Mouse (Mus musculus): ENCODE data around the gene Map3k7. TPM values are rescaled to one million over a fixed set of nuclear protein-coding genes. Genes with fewer than 3 reads are reported as not detected.

The Map3k7 gene
- 10 to 100 TPM; 48.8 to 52.5 TPM for polyA plus RNA-seq (2017; shearing (Covaris generic))

DNA sequence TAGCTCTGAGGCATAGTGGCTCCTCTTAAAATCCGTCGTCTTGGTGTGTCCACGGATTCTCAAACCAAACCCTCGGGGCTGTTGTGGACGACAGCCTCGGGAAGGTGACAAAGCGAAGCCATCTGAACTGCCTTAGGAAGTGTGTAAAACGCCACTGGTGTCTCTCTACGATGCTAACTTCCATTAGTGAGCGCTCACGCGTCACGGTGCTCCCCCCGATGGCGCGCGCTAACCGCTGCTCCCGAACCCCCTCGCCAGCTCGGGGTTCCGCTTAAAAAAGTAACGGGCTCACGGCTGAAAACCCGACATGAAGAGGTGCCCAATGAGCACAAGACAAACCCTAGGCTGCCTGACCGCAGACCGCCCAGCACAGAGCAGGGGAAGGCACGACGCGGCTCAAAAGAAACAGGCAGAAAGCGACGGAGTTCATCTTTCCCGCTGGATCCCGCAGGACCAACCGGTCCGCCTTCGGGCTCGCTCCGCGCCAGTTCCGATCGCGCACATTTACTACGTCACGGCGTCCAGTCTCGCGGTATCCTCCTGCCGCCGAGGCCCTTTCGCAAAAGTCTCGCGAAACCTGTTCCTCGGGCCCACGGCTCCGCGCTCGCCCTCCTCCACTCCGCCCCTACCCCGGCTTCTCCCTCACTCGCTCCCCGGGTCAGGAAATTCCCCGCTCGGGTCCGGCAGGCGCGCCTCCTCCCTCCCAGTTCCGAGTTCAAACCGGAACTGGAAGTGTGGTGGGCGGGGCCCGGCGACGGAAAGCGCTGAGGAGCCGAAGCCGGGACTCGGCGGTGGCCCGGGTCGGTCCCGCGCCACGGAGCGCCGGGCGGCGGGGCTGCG is at the start of gene Map3k7:
Map3k7 (plus strand) TSS at position 744 of the 840 bp plus-strand sequence.

Data from inflammation-experienced regulatory T-cells (primary cell).